Mouse (Mus musculus) stomach, embryonic 15.5 days (tissue): ENCODE measurements at regions not wholly inside any gene's neighbourhood (a gene's known extent, or its start where the extent isn't known, plus 50 kb on each side); places are given as distances from the start of the nearest gene placed in this dataset.

Source experiments
- ATAC-seq: fragments of 200-750 bp; cut with Nextera tagmentation; 2 replicates; pipeline ENCODE4 v1.8.0; 2017; ENCODE audit warnings: low read depth, moderate number of reproducible peaks, moderate TSS enrichment; ENCODE audit not compliant: insufficient read depth, low FRiP score
- H3K27ac ChIP-seq: fragments of 300-500 bp; sonication (generic); 2 replicates; pipeline ENCODE4 v1.5.1; 2015; ENCODE audit warnings: mild to moderate bottlenecking, inconsistent platforms
- H3K27me3 ChIP-seq: fragments of 300-500 bp; sonication (generic); replicated peaks from 2 replicates; pipeline ENCODE4 v1.6.1; 2015; ENCODE audit warnings: inconsistent platforms
- H3K36me3 ChIP-seq: fragments of 300-500 bp; sonication (generic); 2 replicates; pipeline ENCODE4 v1.6.1; 2015; ENCODE audit warnings: inconsistent platforms
- H3K4me1 ChIP-seq: fragments of 300-500 bp; sonication (generic); 2 replicates; pipeline ENCODE4 v1.6.1; 2015; ENCODE audit warnings: inconsistent platforms
- H3K4me2 ChIP-seq: fragments of 300-500 bp; sonication (generic); 2 replicates; pipeline ENCODE4 v1.6.1; 2015; ENCODE audit warnings: mild to moderate bottlenecking, inconsistent platforms
- H3K4me3 ChIP-seq: fragments of 300-500 bp; sonication (generic); replicated peaks from 2 replicates; pipeline ENCODE4 v1.5.1; 2015; ENCODE audit warnings: inconsistent platforms
- H3K9ac ChIP-seq: fragments of 300-500 bp; sonication (generic); 2 replicates; pipeline ENCODE4 v1.6.1; 2015; ENCODE audit warnings: inconsistent platforms
- H3K9me3 ChIP-seq: fragments of 300-500 bp; sonication (generic); 2 replicates; pipeline ENCODE4 v1.6.1; 2016; ENCODE audit warnings: inconsistent platforms
- WGBS: fragments of 180-500 bp; shearing (Covaris S2); methylation state at CpG from one replicate; pipeline ENCODE4 v1.1.7; 2015; 5-methylcytosine and 5-hydroxymethylcytosine counted together

DNA sequence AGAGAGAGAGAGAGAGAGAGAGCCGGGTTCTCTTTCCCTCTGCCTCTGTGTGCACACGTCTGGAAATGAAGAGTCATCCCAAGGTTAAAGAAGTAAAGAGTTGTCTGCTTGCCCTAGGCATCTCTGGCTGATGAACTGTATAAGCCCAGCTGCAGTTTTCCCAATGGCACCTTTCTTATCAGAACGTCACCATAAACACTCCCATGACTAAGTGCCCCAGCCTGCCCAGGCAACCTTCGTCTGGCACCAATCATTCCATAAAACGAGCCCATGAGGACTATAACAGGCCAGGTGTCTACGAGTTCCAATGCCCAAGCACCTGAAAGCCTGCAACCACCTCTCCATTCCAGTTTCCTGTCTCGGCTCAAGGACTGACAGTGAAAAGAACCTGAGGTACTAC is 435.5 kb upstream of the Sox9 start:
- Histone ChIP-seq H3K27me3 (no peaks in the 10 kb centered on the region), H3K4me2 (no peak overlapping the region), H3K36me3 (no peaks in the 10 kb centered on the region), H3K9ac (no peak overlapping the region), H3K27ac (no peak overlapping the region), H3K4me3 (no peak overlapping the region), H3K4me1 (no peaks in the 10 kb centered on the region), H3K9me3 (no peaks in the 10 kb centered on the region)
- peak; percentile 47; the same call in 1 of the 2 replicates for ATAC-seq
- WGBS, result 47% methylated on average over 7 of the region's 7 CpGs

DNA sequence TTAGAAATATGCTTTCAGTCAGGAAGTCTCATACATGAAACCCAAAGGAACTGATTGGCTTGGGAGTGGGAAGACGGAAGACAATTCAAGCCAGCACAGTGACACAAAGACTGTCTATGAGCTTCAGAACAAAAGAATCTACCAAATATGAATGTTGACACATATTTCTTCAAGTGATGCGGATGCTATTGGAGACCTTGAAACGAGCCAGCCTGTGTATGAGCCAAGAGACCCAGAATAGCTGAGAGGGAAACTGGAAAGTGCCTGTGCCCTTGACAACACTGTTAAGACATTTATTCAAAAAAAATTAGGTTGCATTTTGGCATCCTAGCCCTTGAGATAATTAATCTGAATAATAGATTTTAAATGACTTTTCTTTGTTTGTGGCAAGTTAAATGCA is 426.7 kb upstream of the Sox9 start:
- Histone ChIP-seq H3K4me1 (no peaks in the 10 kb centered on the region), H3K9ac (no peak overlapping the region), H3K4me3 (no peak overlapping the region), H3K27ac (no peak overlapping the region), H3K36me3 (no peaks in the 10 kb centered on the region), H3K9me3 (no peaks in the 10 kb centered on the region), H3K4me2 (no peak overlapping the region), H3K27me3 (no peaks in the 10 kb centered on the region)
- whole genome bisulfite sequencing, result 83% methylated on average over 3 of the region's 3 CpGs
- ATAC-seq, result no peak

DNA sequence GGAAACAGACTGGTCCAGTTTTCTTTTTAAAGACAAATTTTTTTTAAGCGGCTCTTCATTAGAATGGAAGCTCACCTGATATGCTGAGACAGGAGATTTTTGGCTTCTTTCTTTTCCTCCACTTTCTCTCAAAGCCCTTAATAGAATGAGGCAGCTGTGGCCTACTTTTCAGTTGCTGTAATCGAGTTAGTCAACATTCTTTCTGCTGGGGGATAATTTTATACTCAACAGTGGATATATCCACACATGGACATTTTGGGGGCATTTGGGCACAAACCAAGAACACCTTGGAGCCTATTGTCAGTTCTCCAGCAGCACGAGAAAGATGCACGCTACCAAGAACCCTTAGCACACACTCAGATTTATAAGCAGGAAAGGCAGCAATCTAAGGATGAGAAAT is 415.3 kb upstream of the Sox9 start:
- H3K27me3 ChIP-seq, result no peaks in the 10 kb centered on the region
- WGBS, result 87% methylated on average over 4 of the region's 4 CpGs
- no peaks in the 10 kb centered on the region for H3K4me1 ChIP-seq
- no peak overlapping the region for H3K4me2 ChIP-seq
- H3K4me3 ChIP-seq, result no peak overlapping the region
- ATAC-seq, result no peak
- H3K9ac ChIP-seq, result no peak overlapping the region
- no peaks in the 10 kb centered on the region for H3K9me3 ChIP-seq
- H3K36me3 ChIP-seq, result no peaks in the 10 kb centered on the region
- no peak overlapping the region for H3K27ac ChIP-seq

DNA sequence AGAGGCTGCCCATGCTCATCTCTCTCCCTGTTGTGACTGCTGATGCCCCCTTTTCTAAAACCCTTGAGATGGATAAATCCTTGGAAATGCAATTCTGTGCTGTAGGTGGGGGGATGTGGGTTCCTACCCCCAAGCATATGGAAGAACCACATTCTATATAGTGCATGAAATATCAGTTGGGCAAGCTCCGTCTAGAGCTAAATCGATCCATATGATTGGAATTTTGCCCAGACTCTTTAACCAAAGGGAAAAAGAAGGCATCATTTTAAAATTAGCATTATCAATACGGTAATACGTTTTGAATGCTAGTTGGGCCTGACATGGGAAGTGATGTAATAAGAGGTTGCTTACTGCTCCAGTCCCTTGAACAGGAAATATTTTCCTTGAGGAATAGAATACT is 411.1 kb upstream of the Sox9 start:
- no peak overlapping the region for H3K4me3 ChIP-seq
- no peaks in the 10 kb centered on the region for H3K36me3 ChIP-seq
- no peak for ATAC-seq
- H3K4me1 ChIP-seq, result no peaks in the 10 kb centered on the region
- H3K27ac ChIP-seq, result no peak overlapping the region
- no peak overlapping the region for H3K9ac ChIP-seq
- no peaks in the 10 kb centered on the region for H3K9me3 ChIP-seq
- H3K4me2 ChIP-seq, result no peak overlapping the region
- H3K27me3 ChIP-seq, result no peaks in the 10 kb centered on the region
- WGBS, result 90% methylated on average over 4 of the region's 4 CpGs

DNA sequence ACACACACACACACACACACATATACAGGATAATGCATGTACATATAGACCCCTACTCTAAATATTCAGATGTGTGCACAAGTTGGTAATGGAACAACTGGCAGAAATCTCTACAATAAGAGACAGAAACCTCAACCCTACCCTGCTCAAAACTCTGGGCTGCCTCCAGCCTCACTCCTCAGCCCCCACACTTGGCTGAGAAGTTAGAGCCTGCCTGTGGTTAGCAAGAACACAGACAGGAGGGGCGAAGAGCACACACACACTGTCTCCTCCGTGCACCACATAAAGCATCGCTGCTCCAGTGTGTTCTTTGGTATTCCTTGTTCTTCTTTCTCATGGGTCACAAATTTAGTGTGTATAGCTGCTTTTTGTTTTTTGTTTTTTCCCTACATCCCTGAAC is 382.0 kb upstream of the Sox9 start:
- H3K27ac ChIP-seq, result no peak overlapping the region
- H3K9me3 ChIP-seq, result no peaks in the 10 kb centered on the region
- 88% methylated on average over 3 of the region's 3 CpGs for WGBS
- ATAC-seq, result no peak
- no peaks in the 10 kb centered on the region for H3K4me1 ChIP-seq
- no peak overlapping the region for H3K4me2 ChIP-seq
- no peak overlapping the region for H3K9ac ChIP-seq
- H3K36me3 ChIP-seq, result no peaks in the 10 kb centered on the region
- no peak overlapping the region for H3K4me3 ChIP-seq
- no peaks in the 10 kb centered on the region for H3K27me3 ChIP-seq

DNA sequence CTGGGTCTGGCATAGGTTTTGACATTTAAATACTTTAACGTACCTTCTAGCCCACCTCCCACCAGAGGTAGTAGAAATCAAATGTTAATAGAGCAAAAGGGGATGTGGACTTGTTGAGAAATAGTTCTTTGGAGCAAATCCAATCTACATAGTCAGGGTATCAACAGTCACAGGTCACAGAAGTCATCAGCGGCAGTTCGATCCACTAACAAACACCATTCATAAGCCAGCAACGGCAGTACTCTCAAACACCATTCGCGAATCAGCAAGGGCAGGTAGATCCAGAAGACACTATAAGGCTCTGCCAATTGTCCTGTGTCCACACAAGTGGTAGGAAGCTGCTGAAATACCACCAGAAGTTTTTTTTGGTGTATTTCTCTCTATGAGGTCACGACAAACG is 374.3 kb upstream of the Sox9 start:
- H3K9ac ChIP-seq, result no peak overlapping the region
- H3K4me2 ChIP-seq, result no peak overlapping the region
- no peak overlapping the region for H3K27ac ChIP-seq
- no peaks in the 10 kb centered on the region for H3K9me3 ChIP-seq
- H3K4me3 ChIP-seq, result no peak overlapping the region
- no peaks in the 10 kb centered on the region for H3K36me3 ChIP-seq
- no peaks in the 10 kb centered on the region for H3K4me1 ChIP-seq
- WGBS, result 87% methylated on average over 8 of the region's 8 CpGs
- no peak for ATAC-seq
- no peaks in the 10 kb centered on the region for H3K27me3 ChIP-seq

DNA sequence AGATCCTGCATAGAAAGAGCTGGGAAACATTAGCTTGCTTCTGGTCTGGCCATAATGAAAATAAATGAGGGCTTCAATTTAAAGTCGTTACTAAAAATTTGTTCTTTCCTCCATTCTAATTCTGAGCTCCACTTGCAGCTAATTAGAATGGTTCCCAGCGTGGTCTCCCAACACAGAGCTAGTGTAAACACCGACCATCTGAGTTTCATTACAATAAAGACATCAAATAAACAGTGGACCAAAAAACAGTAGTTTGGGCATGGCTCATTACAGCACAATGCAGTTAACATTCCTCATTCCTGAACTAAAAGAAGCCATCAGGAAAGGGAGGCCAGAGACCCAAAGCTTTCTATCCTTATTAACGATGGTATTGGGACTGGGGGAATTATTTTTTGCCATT is 369.6 kb upstream of the Sox9 start:
- Histone ChIP-seq H3K9ac (no peak overlapping the region), H3K36me3 (no peaks in the 10 kb centered on the region), H3K4me2 (no peak overlapping the region), H3K27ac (no peak overlapping the region), H3K27me3 (no peaks in the 10 kb centered on the region), H3K4me1 (no peaks in the 10 kb centered on the region), H3K9me3 (no peaks in the 10 kb centered on the region), H3K4me3 (no peak overlapping the region)
- no peak for ATAC-seq
- 36% methylated on average over 4 of the region's 4 CpGs for WGBS

DNA sequence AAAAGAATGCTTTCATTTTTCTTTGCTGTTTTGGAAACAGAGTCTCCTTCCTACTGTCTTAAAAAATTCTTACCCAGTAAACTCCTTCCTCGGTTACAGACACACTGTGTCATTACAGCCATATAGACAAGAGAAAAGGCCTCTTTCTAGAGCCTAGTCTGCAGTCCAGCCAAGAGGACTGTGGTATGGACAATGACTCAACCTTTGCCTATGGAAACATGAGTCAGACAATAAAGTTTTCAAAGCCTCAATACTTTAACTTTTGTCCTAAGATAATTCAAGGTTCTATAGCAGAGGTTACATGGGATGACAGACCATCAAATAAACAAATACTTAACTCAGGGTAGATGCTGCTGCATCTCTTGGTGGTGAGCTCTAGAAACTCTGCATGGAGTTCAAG is 339.4 kb upstream of the Sox9 start:
- Histone ChIP-seq H3K36me3 (no peaks in the 10 kb centered on the region), H3K4me3 (no peak overlapping the region), H3K4me2 (no peak overlapping the region), H3K27me3 (no peaks in the 10 kb centered on the region), H3K9ac (no peak overlapping the region), H3K27ac (no peak overlapping the region), H3K4me1 (no peaks in the 10 kb centered on the region), H3K9me3 (no peaks in the 10 kb centered on the region)
- 74% methylated on average over 1 of the region's 1 CpGs for WGBS
- no peak for ATAC-seq

DNA sequence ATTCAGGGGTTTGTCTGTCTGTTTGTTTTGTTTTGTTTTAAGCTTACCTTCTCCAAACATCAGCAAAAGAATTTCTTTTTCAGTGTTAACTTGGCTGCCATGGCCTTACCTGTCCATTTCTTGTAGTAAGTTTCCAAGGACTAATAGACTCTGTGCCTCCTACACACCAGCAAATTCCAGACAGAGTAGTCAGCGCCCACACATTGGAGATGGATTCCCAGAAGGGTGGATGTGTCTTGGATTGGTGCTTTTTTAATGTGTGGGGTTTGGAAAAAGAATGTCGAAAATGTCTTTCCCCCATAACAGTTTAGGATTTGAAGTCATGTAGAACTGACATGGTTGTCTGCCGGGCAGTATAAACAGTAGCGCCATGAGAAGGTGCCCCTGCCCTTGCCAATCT is 338.1 kb upstream of the Sox9 start:
- Histone ChIP-seq H3K27me3 (no peaks in the 10 kb centered on the region), H3K9ac (no peak overlapping the region), H3K9me3 (no peaks in the 10 kb centered on the region), H3K4me3 (no peak overlapping the region), H3K36me3 (no peaks in the 10 kb centered on the region), H3K27ac (no peak overlapping the region), H3K4me1 (no peaks in the 10 kb centered on the region), H3K4me2 (no peak overlapping the region)
- no peak for ATAC-seq
- 77% methylated on average over 4 of the region's 4 CpGs for WGBS

DNA sequence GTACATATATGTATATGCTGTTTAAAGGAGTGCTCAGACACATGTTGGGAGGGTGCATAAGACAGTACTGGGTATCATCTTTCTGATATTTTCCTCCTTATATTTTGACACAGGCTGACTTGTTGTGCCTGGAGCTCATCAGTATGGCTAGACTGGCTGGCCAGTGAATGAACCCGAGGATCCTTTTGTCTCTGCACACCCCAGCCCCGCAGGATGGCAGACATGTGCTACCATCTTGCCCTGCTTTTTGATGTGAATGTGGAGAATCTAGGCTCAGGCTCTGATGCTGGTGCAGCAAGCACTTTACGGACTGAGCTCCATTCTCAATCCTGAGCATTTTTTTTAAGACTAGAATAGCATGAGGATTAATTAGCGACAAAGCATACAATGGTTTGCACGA is 332.4 kb upstream of the Sox9 start:
- H3K36me3 ChIP-seq, result no peaks in the 10 kb centered on the region
- no peak overlapping the region for H3K4me3 ChIP-seq
- H3K9me3 ChIP-seq, result no peaks in the 10 kb centered on the region
- no peak for ATAC-seq
- H3K4me1 ChIP-seq, result no peaks in the 10 kb centered on the region
- H3K9ac ChIP-seq, result no peak overlapping the region
- H3K27ac ChIP-seq, result no peak overlapping the region
- no peak overlapping the region for H3K4me2 ChIP-seq
- no peaks in the 10 kb centered on the region for H3K27me3 ChIP-seq
- WGBS, result 54% methylated on average over 5 of the region's 5 CpGs

DNA sequence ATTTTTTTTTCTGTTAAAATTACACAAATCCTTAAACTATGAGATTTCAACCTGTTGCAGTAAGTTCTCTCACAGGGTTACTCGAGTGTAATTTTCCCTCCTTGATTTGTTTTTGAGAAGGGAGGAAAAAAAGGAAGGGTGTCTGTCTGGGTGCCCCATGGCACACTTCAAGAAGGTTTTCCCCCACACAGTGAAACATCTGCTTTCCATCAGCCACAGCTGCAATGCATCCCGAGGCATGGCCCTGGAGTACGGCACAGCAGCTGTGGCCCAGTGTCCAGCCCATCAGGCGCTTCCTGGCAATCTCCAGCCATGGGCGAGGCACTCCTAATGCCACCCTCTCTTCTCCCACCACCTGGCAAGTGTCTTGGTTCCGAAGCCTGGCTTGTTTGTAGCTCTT is 331.8 kb upstream of the Sox9 start:
- no peak for ATAC-seq
- no peaks in the 10 kb centered on the region for H3K4me1 ChIP-seq
- no peak overlapping the region for H3K27ac ChIP-seq
- no peak overlapping the region for H3K9ac ChIP-seq
- no peaks in the 10 kb centered on the region for H3K9me3 ChIP-seq
- H3K4me3 ChIP-seq, result no peak overlapping the region
- no peaks in the 10 kb centered on the region for H3K36me3 ChIP-seq
- H3K27me3 ChIP-seq, result no peaks in the 10 kb centered on the region
- WGBS, result 38% methylated on average over 6 of the region's 6 CpGs
- no peak overlapping the region for H3K4me2 ChIP-seq

DNA sequence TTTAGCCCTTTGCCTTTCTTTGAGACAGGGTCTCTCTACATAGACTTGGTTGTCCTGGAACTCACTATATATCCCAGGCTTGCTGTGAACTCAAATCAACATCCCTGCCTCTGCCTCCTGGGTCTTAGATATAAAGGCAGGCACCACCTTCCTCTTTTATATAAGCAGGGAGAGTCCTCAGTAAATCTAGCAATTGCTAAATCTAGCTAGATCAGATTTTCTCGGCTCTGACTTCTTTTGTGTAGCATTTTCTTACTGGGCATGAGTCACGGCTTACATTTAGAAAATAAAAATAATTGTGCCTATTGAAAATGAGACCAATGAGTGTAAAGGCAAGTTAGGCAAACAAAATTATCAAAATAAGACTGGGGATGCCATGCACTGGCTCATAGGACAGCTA is 323.9 kb upstream of the Sox9 start:
- WGBS, result 79% methylated on average over 2 of the region's 2 CpGs
- no peaks in the 10 kb centered on the region for H3K36me3 ChIP-seq
- no peak for ATAC-seq
- no peaks in the 10 kb centered on the region for H3K27me3 ChIP-seq
- no peaks in the 10 kb centered on the region for H3K4me1 ChIP-seq
- no peak overlapping the region for H3K27ac ChIP-seq
- no peak overlapping the region for H3K4me3 ChIP-seq
- no peak overlapping the region for H3K9ac ChIP-seq
- no peaks in the 10 kb centered on the region for H3K9me3 ChIP-seq
- no peak overlapping the region for H3K4me2 ChIP-seq

DNA sequence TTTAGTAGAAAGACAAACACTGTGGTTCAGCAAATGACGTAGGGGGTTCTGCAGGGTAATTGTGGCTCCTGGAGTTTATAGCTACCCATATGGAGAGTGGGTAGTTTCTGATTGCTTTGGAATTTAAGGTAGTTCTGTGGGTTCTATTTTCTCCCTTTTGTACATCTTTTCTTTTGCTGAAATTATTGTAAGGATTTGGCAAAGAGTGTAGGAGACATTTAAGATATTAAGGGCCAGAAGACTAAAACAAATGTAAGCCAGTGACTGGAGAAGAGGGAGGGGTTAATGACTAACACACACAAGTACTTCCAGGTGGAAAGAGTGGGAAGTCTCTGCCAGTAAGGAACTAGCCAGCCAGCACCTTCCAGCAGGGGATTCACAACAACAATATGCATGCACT is 318.9 kb upstream of the Sox9 start:
- no peaks in the 10 kb centered on the region for H3K36me3 ChIP-seq
- no peak overlapping the region for H3K9ac ChIP-seq
- H3K9me3 ChIP-seq, result no peaks in the 10 kb centered on the region
- WGBS, result 60% methylated on average over 1 of the region's 1 CpGs
- no peaks in the 10 kb centered on the region for H3K4me1 ChIP-seq
- H3K4me2 ChIP-seq, result no peak overlapping the region
- ATAC-seq, result no peak
- H3K27ac ChIP-seq, result no peak overlapping the region
- H3K4me3 ChIP-seq, result no peak overlapping the region
- H3K27me3 ChIP-seq, result no peaks in the 10 kb centered on the region
